25 mouse cellular contexts compared by ENCODE assay signal in genomic region chr3:119763772-119764171, GRCm38 (mm10).
"Had no signal": no experiment of that assay in that cellular context is flagged by ENCODE, and none has a peak within 500 bp of the region (broad histone marks: within the 10 kb centered on the region; RNA-seq: fewer than 3 reads in every experiment).

No protein-coding gene starts in this region.

- ATAC-seq: hindbrain, embryonic 16.5 days; inflammation-experienced regulatory T-cells, adult 6 months; intestine, embryonic 15.5 days; intestine, postnatal 0 days; liver, embryonic 12.5 days had no signal

- H3K9me3 ChIP-seq: heart, embryonic 10.5 days; heart, embryonic 12.5 days; hindbrain, embryonic 10.5 days; hindbrain, embryonic 12.5 days; intestine, embryonic 15.5 days; limb, embryonic 15.5 days; liver, embryonic 12.5 days had no signal

- H3K36me3 ChIP-seq: intestine, embryonic 15.5 days had no signal

- H3K4me1 ChIP-seq: heart, embryonic 10.5 days; heart, embryonic 12.5 days; hindbrain, embryonic 10.5 days; hindbrain, embryonic 12.5 days; intestine, embryonic 15.5 days; limb, embryonic 13.5 days; limb, embryonic 15.5 days had no signal

- H3K27ac ChIP-seq: gastrocnemius, adult 2 months; heart, embryonic 10.5 days; hindbrain, embryonic 10.5 days; hindbrain, embryonic 12.5 days; hindbrain, embryonic 14.5 days; intestine, embryonic 15.5 days; layer of hippocampus, adult 2 months; limb, embryonic 13.5 days; limb, embryonic 15.5 days; liver, embryonic 12.5 days had no signal

- H3K27me3 ChIP-seq: heart, embryonic 12.5 days; hindbrain, embryonic 12.5 days; intestine, embryonic 15.5 days; limb, embryonic 13.5 days; limb, embryonic 15.5 days; liver, embryonic 12.5 days had no signal

- H3K4me3 ChIP-seq: gastrocnemius, adult 2 months; heart, embryonic 10.5 days; heart, embryonic 12.5 days; hindbrain, embryonic 10.5 days; hindbrain, embryonic 12.5 days; intestine, embryonic 15.5 days; layer of hippocampus, adult 2 months; limb, embryonic 13.5 days; limb, embryonic 15.5 days; liver, embryonic 12.5 days had no signal

- DNase-seq: gastrocnemius, adult 2 months; gastrocnemius, postnatal 10 days; gastrocnemius, postnatal 25 days; heart, adult 18-20 months; heart, postnatal 10 days; heart, postnatal 4 days; kidney, adult 18-20 months; kidney, adult 8-10 months; kidney, postnatal 10 days; kidney, postnatal 25 days; kidney, postnatal 4 days; left cerebral cortex, postnatal 4 days had no signal
